13 mouse cellular contexts compared by ENCODE assay signal in the genomic region with DNA sequence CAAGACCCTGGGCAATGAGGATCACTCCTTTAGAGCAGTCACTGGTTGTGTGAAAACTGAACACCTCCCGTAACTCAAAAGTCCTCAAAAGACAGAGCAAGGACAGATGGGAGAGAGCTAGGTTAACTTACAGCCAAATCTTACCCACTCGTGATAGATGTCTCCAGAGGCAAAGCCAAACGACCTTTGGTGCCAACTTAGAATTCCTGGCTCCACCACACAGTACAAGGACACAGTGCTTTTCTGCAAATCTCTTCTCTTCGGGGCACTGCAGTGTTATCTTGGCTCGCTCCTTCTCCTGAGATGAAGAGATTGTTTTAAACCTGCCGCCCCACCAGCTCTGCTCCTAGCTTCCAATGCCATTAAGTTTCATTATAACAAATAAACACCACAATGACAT.
"Had no signal": no experiment of that assay in that cellular context is flagged by ENCODE, and none has a peak within 500 bp of the region (broad histone marks: within the 10 kb centered on the region; RNA-seq: fewer than 3 reads in every experiment).

No protein-coding gene starts in this region.

- H3K27me3 ChIP-seq: limb, embryonic 15.5 days; liver, embryonic 12.5 days had no signal

- H3K27ac ChIP-seq: limb, embryonic 15.5 days; liver, embryonic 12.5 days had no signal

- H3K36me3 ChIP-seq: limb, embryonic 15.5 days; liver, embryonic 12.5 days had no signal

- H3K4me2 ChIP-seq: limb, embryonic 15.5 days; liver, embryonic 12.5 days; lung, embryonic 14.5 days; midbrain, embryonic 11.5 days had no signal

- H3K4me3 ChIP-seq: limb, embryonic 15.5 days; liver, embryonic 12.5 days; megakaryocyte, embryonic 14.5 days had no signal

- H3K9me3 ChIP-seq: limb, embryonic 15.5 days; liver, embryonic 12.5 days; megakaryocyte, embryonic 14.5 days had no signal

- H3K9ac ChIP-seq: limb, embryonic 15.5 days; liver, embryonic 12.5 days; lung, embryonic 14.5 days had no signal

- H3K4me1 ChIP-seq: liver, embryonic 12.5 days; megakaryocyte, embryonic 14.5 days had no signal

- DNase-seq: kidney, postnatal 10 days; layer of hippocampus, adult 9-11 months; layer of hippocampus, postnatal 36 days; lung, embryonic 14.5 days; lung, postnatal 10 days; lung, postnatal 4 days; right cerebral cortex, adult 18-20 months; right cerebral cortex, postnatal 25 days; thymus, postnatal 36 days had no signal

- ATAC-seq: liver, embryonic 12.5 days had no signal
